In genomic region chr19:26548562-26549270, GRCm38 (mm10) we compare ENCODE assay signal across 17 mouse cellular contexts. TPM values are rescaled to one million over a fixed set of nuclear protein-coding genes. Genes with fewer than 3 reads are reported as not detected.
DNase-seq lines count a peak whose midpoint lies in the region; ATAC-seq lines count a peak whose summit lies in the region.
"Had no signal": no experiment of that assay in that cellular context is flagged by ENCODE, and none has a peak within 500 bp of the region (broad histone marks: within the 10 kb centered on the region; RNA-seq: fewer than 3 reads in every experiment).

No protein-coding gene starts in this region.

- H3K4me3 ChIP-seq in embryonic facial prominence, embryonic 12.5 days, result no peak overlapping the region
- no peak overlapping the region for H3K4me3 ChIP-seq in embryonic facial prominence, embryonic 10.5 days
- no peak overlapping the region for H3K4me3 ChIP-seq in limb, embryonic 12.5 days (replicated peaks)
- no peak overlapping the region for H3K4me3 ChIP-seq in limb, embryonic 10.5 days
- peak overlapping the region; percentile 1; the same call in 1 of the 2 replicates for H3K4me3 ChIP-seq in embryonic facial prominence, embryonic 15.5 days (replicated peaks)
- H3K4me3 ChIP-seq in neural tube, embryonic 14.5 days (ENCODE audit: low read depth, low read length), result no peak overlapping the region
- H3K4me3 ChIP-seq: erythroblast, embryonic 14.5 days; forebrain, embryonic 10.5 days; forebrain, embryonic 15.5 days; hindbrain, embryonic 13.5 days had no signal

- no peak overlapping the region for H3K9ac ChIP-seq in embryonic facial prominence, embryonic 12.5 days
- H3K9ac ChIP-seq in limb, embryonic 12.5 days (replicated peaks), result no peak overlapping the region
- no peak overlapping the region for H3K9ac ChIP-seq in embryonic facial prominence, embryonic 15.5 days
- H3K9ac ChIP-seq in neural tube, embryonic 14.5 days (replicated peaks; ENCODE audit: low read depth, low read length), result no peak overlapping the region
- H3K9ac ChIP-seq: forebrain, embryonic 15.5 days; hindbrain, embryonic 13.5 days had no signal

- no peak for DNase-seq in embryonic facial prominence, embryonic 10.5 days (ENCODE audit: low spot score)
- DNase-seq in limb, embryonic 10.5 days (ENCODE audit: low spot score), result no peak
- no peak for DNase-seq in spleen, adult 18-20 months
- DNase-seq in retina, postnatal 1 day, result no peak
- DNase-seq: adrenal gland, postnatal 10 days; cerebellum, adult 11-12 months; cerebellum, adult 9-11 months; heart, postnatal 10 days had no signal

- H3K4me2 ChIP-seq in embryonic facial prominence, embryonic 12.5 days (replicated peaks), result no peak overlapping the region
- no peak overlapping the region for H3K4me2 ChIP-seq in limb, embryonic 12.5 days
- H3K4me2 ChIP-seq in embryonic facial prominence, embryonic 15.5 days (replicated peaks), result peak overlapping the region; percentile 38
- H3K4me2 ChIP-seq in neural tube, embryonic 14.5 days (ENCODE audit: low read depth, low read length), result no peak overlapping the region
- H3K4me2 ChIP-seq: forebrain, embryonic 15.5 days; hindbrain, embryonic 13.5 days had no signal

- peak; percentile 69; the same call in 1 of the 2 replicates for ATAC-seq in embryonic facial prominence, embryonic 12.5 days (ENCODE audit: insufficient number of reproducible peaks, insufficient read depth, low FRiP score, low TSS enrichment)
- ATAC-seq in limb, embryonic 12.5 days (ENCODE audit: insufficient number of reproducible peaks, insufficient read depth, low FRiP score, low TSS enrichment, low read depth), result no peak; the same call in 1 of the 2 replicates
- peak; percentile 75; the same call in 1 of the 2 replicates for ATAC-seq in embryonic facial prominence, embryonic 15.5 days (ENCODE audit: insufficient number of reproducible peaks, low FRiP score, low TSS enrichment, low read depth)
- peak; percentile 59; the same call in 1 of the 2 replicates for ATAC-seq in neural tube, embryonic 14.5 days (ENCODE audit: low read depth)
- ATAC-seq: forebrain, embryonic 15.5 days; hindbrain, postnatal 0 days had no signal

- no peaks in the 10 kb centered on the region for H3K27me3 ChIP-seq in embryonic facial prominence, embryonic 12.5 days
- H3K27me3 ChIP-seq in embryonic facial prominence, embryonic 10.5 days (replicated peaks; ENCODE audit: low read depth, poor library complexity, severe bottlenecking), result no peaks in the 10 kb centered on the region
- H3K27me3 ChIP-seq in limb, embryonic 12.5 days, result no peaks in the 10 kb centered on the region
- H3K27me3 ChIP-seq in limb, embryonic 10.5 days (ENCODE audit: low read depth, poor library complexity, severe bottlenecking), result no peaks in the 10 kb centered on the region
- no peaks in the 10 kb centered on the region for H3K27me3 ChIP-seq in embryonic facial prominence, embryonic 15.5 days
- H3K27me3 ChIP-seq in neural tube, embryonic 14.5 days (ENCODE audit: control insufficient read depth, insufficient read depth, low read length), result no peaks in the 10 kb centered on the region
- H3K27me3 ChIP-seq: forebrain, embryonic 15.5 days; hindbrain, embryonic 13.5 days had no signal

- H3K27ac ChIP-seq in embryonic facial prominence, embryonic 12.5 days, result 0 out of 2 replicates have a peak overlapping the region, but pooled peaks have one; percentile 26
- no peak overlapping the region for H3K27ac ChIP-seq in embryonic facial prominence, embryonic 10.5 days (replicated peaks)
- H3K27ac ChIP-seq in limb, embryonic 12.5 days, result peak overlapping the region; percentile 73
- no peak overlapping the region for H3K27ac ChIP-seq in limb, embryonic 10.5 days
- H3K27ac ChIP-seq in embryonic facial prominence, embryonic 15.5 days (replicated peaks), result peak overlapping the region; percentile 83
- H3K27ac ChIP-seq in neural tube, embryonic 14.5 days (ENCODE audit: low read depth, low read length), result no peak overlapping the region
- H3K27ac ChIP-seq: forebrain, embryonic 10.5 days; forebrain, embryonic 15.5 days; hindbrain, embryonic 13.5 days; hindbrain, postnatal 0 days had no signal

- no peaks in the 10 kb centered on the region for H3K36me3 ChIP-seq in embryonic facial prominence, embryonic 12.5 days
- H3K36me3 ChIP-seq in embryonic facial prominence, embryonic 10.5 days (replicated peaks), result no peaks in the 10 kb centered on the region
- H3K36me3 ChIP-seq in limb, embryonic 12.5 days, result no peaks in the 10 kb centered on the region
- no peaks in the 10 kb centered on the region for H3K36me3 ChIP-seq in limb, embryonic 10.5 days
- no peaks in the 10 kb centered on the region for H3K36me3 ChIP-seq in embryonic facial prominence, embryonic 15.5 days
- H3K36me3 ChIP-seq in neural tube, embryonic 14.5 days (ENCODE audit: control insufficient read depth, insufficient read depth, low read length), result no peaks in the 10 kb centered on the region
- H3K36me3 ChIP-seq: forebrain, embryonic 10.5 days; forebrain, embryonic 15.5 days; hindbrain, embryonic 13.5 days had no signal

- H3K9me3 ChIP-seq in embryonic facial prominence, embryonic 12.5 days, result no peaks in the 10 kb centered on the region
- no peaks in the 10 kb centered on the region for H3K9me3 ChIP-seq in embryonic facial prominence, embryonic 10.5 days
- no peaks in the 10 kb centered on the region for H3K9me3 ChIP-seq in limb, embryonic 12.5 days
- no peaks in the 10 kb centered on the region for H3K9me3 ChIP-seq in limb, embryonic 10.5 days (replicated peaks)
- no peaks in the 10 kb centered on the region for H3K9me3 ChIP-seq in embryonic facial prominence, embryonic 15.5 days (replicated peaks)
- no peaks in the 10 kb centered on the region for H3K9me3 ChIP-seq in neural tube, embryonic 14.5 days (ENCODE audit: control insufficient read depth, low read length)
- H3K9me3 ChIP-seq: forebrain, embryonic 10.5 days; forebrain, embryonic 15.5 days; hindbrain, embryonic 13.5 days had no signal

- peaks cover 37% of the 10 kb centered on the region for H3K4me1 ChIP-seq in embryonic facial prominence, embryonic 12.5 days
- peaks cover 27% of the 10 kb centered on the region for H3K4me1 ChIP-seq in embryonic facial prominence, embryonic 10.5 days
- peaks cover 61% of the 10 kb centered on the region for H3K4me1 ChIP-seq in limb, embryonic 12.5 days (replicated peaks)
- H3K4me1 ChIP-seq in limb, embryonic 10.5 days, result peaks cover 53% of the 10 kb centered on the region
- peaks cover 44% of the 10 kb centered on the region for H3K4me1 ChIP-seq in embryonic facial prominence, embryonic 15.5 days
- H3K4me1 ChIP-seq in neural tube, embryonic 14.5 days (ENCODE audit: control insufficient read depth, insufficient read depth, low read length), result no peaks in the 10 kb centered on the region; the same call in 1 of the 2 replicates

- 54% methylated on average over 14 of the region's 14 CpGs for WGBS in embryonic facial prominence, embryonic 12.5 days
- 79% methylated on average over 14 of the region's 14 CpGs for WGBS in embryonic facial prominence, embryonic 10.5 days
- 51% methylated on average over 14 of the region's 14 CpGs for WGBS in limb, embryonic 12.5 days
- 83% methylated on average over 14 of the region's 14 CpGs for WGBS in limb, embryonic 10.5 days
- WGBS in embryonic facial prominence, embryonic 15.5 days, result 23% methylated on average over 14 of the region's 14 CpGs
- 60% methylated on average over 14 of the region's 14 CpGs for WGBS in neural tube, embryonic 14.5 days

RNA-seq across cellular contexts. Expression of gene Smarca2, which starts 56.1 kb away (rescaled TPM):
- 75.4 and 80.7 TPM in 2 replicates for polyA plus RNA-seq in embryonic facial prominence, embryonic 12.5 days (2016; fragmentation: Nextera tagmentation; extraction: Ambion mirVana)
- polyA plus RNA-seq in embryonic facial prominence, embryonic 10.5 days (2016; fragmentation: Nextera tagmentation; extraction: Ambion mirVana), result 39.2 and 49.0 TPM in 2 replicates
- polyA plus RNA-seq in limb, embryonic 12.5 days (2016; fragmentation: Nextera tagmentation; extraction: Ambion mirVana), result 72.0 and 79.4 TPM in 2 replicates
- 30.0 and 40.7 TPM in 2 replicates for polyA plus RNA-seq in limb, embryonic 10.5 days (2016; fragmentation: Nextera tagmentation; extraction: Ambion mirVana)
- 75.4 and 81.9 TPM in 2 replicates for polyA plus RNA-seq in embryonic facial prominence, embryonic 15.5 days (2015; fragmentation: Nextera tagmentation; extraction: Ambion mirVana)
- polyA plus RNA-seq in neural tube, embryonic 14.5 days (2014; fragmentation: Nextera tagmentation; extraction: Ambion mirVana), result 121 and 128 TPM in 2 replicates

Comparison
In these comparisons a context has a peak if more than half of its experiments do, and no peak if none do; other contexts are left out.
1. H3K27ac ChIP-seq: peak in embryonic facial prominence, embryonic 12.5 days (single experiment), limb, embryonic 12.5 days (single experiment) and embryonic facial prominence, embryonic 15.5 days (single experiment); none in embryonic facial prominence, embryonic 10.5 days (single experiment), limb, embryonic 10.5 days (single experiment) and neural tube, embryonic 14.5 days (single experiment).